Mouse (Mus musculus) adrenal gland, adult (tissue): ENCODE measurements around the gene Gm9508.
"Not testable (repeated sequence)": the region's sequence is repeated elsewhere in the genome, so short reads cannot be mapped to it uniquely, and the experiment has no call there.

ENCODE experiments used
- DNase-seq, 2 experiments: peaks; one replicate each; pipeline ENCODE4 v3.0.0; 2022 to 2023; ENCODE audit warnings: low spot score in 1 of 2; ENCODE audit not compliant: inconsistent age in 2 of 2

The Gm9508 gene

DNA sequence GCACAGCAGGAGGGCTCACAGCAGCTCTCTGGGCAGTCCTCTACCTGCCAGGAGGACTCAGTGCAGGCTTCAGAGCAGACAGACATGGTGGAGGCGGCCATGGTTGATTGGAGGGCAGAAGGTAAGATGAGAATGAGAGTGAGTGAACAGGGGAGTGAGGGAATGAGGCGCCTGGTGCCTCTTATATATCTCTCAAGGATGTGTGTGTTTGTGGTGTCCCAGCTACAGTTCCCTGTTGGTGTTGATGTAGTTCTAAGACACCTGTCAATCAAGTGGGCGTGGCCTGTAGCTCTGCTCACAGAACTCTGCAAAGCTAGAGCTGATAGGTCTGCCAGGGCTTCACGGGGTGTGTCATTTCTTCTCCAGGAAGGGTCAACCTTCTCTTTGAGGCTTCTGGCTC is at the start of gene Gm9508:
Gene Gm9508 (minus strand): TSS at position 101 of the 400 bp plus-strand sequence.
- DNase-seq: no peak

DNA sequence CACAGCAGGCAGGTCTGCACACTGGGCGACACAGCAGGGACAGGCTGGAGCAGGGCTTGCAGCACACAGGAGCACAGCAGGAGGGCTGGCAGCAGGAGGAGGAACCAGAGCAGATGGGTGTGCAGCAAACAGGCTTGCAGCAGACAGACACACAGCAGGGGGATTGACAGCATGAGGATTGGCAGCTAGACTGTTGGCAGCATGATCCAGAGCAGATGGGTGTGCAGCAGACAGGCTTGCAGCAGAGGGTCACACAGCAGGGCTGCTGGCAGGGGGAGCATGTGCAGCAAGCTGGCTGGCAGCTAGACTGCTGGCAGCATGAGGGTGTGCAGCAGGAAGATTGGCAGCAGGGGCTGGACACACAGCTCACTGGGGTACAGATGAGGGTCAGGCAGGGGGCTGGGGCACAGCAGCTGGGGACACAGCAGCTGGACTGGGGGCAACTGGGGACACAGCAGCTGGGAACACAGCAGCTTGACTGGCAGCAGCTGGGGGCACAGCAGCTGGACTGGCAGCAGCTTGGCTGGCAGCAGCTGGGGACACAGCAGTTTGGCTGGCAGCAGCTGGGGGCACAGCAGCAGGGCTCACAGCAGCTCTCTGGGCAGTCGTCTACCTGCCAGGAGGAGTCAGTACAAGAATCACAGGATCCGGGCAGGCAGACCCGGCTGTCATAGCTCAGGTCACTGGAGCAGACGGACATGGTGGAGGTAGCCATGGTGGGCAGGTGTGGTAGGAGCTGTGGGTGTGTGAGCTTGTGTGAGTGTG is 45.1 kb upstream of the Gm9508 start, which contains the start of gene Gm18596:
Gene Gm18596 (minus strand): TSS at position 715 of the 765 bp plus-strand sequence.
- not testable (repeated sequence) for DNase-seq

DNA sequence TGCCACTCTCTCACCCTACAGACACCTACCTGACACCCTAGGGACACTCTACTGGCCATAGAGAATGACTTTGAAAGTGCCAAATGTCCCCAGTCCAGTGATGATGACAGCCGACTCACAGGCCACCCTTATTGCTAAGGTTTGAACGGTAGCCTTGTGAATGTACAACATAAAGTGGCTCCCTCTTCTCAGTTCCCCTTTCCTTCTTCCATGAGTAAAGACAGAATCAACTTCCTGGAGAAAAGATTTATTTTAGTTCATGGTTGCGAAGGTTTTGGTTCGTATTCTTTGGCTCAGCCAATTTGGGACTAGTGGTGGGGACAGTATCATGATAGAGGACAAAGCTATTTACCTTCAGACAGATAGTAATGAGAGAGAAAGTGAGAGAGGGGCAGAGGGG is 41.9 kb upstream of the Gm9508 start:
- no peak for DNase-seq

DNA sequence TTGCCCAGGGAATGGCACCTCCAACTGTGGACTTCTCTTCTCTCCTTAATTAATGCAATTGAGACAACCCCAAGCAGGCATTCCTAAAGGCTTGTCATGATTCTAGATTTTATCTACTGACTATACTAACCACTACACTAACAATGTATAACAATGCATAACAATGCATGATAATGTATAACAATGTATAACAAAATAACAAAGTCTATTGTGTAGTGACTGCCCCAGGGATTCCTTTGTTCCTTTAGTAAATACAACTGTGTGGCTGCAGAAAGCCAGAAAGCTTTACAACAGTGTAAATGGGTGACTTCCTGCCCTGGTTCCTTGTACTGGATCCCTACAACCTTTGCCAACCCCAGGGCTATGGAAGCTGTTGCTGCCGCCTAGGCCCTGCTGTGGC is 38.9 kb upstream of the Gm9508 start:
- no peak for DNase-seq

DNA sequence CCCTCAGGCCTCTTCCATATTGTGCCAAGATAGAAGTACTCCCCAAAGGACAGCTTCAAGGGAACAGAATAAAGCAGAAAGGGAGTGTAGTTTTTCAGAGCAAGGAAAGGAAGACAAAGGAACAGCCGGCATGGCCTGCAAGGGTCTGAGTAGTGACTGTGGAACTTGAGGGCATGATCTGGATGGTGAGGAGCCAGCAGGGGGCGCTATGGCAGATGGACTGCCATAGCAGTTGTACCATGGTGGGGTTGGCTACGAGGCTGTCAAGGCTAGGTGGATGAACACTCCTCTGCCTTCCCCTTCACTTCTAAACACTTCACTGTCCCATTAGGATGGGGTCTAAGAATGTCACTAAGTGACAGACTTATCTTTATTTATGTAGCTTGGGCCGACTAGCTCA is 32.2 kb upstream of the Gm9508 start:
- DNase-seq: peak; percentile 13 to 46

DNA sequence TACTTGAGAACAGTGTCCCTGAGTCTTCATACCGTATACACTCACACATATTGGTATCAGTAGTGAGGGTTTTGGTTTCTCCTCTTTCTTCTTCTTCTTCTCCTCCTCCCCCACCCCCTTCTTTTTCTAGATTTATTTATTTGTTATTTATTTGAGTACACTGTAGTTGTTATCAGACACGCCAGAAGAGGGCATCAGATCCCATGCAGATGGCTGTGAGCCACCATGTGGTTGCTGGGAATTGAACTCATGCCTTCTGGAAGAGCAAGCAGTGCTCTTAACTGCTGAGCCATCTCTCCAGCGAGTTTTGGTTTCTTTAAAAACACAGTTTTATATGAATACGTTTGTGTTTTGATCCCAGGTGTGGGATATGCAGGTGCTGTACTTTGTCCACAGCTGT is 31.2 kb upstream of the Gm9508 start:
- peak in 1 of 2 experiments; percentile 41 for DNase-seq

DNA sequence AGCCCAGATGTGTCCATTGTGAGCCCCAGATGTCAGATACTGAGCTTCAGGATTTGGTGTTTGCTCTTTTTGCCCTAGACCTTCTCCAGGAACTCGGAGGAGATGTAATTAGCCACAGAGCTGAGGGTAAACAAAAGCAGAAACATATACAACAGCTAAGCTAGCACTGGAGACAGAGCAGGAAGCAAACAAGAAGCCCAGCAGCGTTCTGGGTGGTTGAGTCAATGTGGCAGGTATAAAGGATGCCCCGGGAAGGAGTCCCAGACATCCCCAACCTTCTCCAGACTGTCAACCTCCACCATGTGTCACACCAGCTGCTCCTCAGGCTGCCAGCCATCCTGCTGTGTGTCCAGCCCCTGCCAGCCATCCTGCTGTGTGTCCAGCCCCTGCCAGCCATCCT is 29.2 kb upstream of the Gm9508 start, which contains the start of gene Gm10100:
Gene Gm10100 (plus strand): TSS at position 301 of the 400 bp plus-strand sequence.
- DNase-seq: no peak

DNA sequence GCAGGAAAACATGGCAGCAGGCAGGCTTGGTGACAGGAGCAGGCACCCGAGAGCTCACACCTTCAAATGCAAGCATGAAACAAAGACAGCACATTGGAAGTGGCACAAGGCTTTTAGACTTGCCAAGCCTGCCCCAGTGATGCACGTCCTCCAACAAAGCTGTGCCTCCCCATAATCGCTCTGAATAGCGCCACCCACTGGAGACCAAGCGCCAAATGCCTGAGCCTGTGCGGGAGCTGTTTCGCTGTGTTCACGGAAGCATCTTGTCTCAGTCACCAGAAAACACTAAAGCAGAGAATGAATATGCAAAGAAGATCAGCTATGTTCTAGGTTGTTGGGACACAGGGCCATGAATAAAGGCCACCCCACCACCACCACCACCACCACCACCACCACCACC is 27.8 kb upstream of the Gm9508 start:
- DNase-seq: no peak

DNA sequence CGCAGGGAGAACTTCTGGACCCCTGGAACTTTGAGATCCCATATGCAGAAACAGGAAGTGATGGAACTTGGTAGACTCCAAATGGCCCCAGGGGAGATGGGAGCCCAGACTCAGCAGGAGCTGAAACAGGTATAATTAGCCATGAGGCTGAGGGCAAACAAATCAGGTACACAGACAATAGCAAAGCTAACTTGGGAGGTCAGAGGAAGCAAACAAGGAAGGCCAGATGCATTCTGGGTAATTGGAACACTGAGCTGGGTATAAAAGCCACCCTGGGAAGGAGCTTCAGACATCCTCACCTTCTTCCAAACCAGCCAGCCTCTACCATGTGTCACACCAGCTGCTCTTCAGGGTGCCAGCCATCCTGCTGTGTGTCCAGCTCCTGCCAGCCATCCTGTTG is 23.3 kb upstream of the Gm9508 start, which contains the start of gene Krtap12-1:
Gene Krtap12-1 (plus strand): TSS at position 301 of the 400 bp plus-strand sequence.
- DNase-seq: not testable (repeated sequence)

DNA sequence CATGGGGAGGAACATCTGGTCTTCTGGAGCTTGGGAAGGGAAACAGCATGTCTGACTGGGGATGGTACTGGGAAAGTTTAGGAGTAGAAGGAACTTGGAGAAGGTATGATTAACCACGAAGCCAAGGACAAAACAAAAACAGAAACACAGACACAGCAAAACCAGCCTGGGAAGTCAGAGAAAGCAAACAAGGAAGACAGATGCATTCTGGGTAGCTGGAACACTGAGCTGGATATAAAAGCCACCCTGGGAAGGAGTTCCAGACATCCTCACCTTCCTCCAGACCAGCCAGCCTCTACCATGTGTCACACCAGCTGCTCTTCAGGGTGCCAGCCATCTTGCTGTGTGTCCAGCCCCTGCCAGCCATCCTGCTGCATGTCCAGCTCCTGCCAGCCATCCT is 18.5 kb upstream of the Gm9508 start, which contains the start of gene Gm10142:
Gene Gm10142 (plus strand): TSS at position 301 of the 400 bp plus-strand sequence.
- no peak for DNase-seq

DNA sequence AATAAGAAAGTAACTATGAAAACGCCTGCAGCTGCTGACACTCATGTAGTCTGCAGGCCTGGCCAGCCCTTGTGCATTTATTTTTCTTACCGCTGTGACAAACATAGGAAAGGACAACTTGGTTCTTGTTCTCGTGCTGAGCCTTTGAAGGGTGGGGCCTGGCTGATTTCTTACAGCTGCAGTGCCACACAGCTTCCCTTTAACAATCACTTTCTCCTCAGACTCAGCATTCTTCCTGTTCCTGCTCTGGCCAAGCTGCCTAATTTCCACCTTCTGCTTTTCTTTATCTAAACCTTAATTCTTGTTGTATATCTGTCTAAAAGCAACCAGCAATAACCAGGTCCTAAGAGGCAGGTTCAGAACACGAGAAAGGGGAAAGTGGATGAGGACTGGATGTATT is 16.7 kb upstream of the Gm9508 start:
- no peak for DNase-seq

DNA sequence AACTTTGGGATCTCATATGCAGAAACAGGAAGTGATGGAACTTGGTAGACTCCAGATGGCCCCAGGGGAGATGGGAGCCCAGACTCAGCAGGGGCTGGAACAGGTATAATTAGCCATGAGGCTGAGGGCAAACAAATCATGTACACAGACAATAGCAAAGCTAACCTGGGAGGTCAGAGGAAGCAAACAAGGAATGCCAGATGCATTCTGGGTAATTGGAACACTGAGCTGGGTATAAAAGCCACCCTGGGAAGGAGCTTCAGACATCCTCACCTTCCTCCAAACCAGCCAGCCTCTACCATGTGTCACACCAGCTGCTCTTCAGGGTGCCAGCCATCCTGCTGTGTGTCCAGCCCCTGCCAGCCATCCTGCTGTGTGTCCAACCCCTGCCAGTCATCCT is 14.1 kb upstream of the Gm9508 start, which contains the start of gene Gm10024:
Gene Gm10024 (plus strand): TSS at position 301 of the 400 bp plus-strand sequence.
- not testable (repeated sequence) for DNase-seq

DNA sequence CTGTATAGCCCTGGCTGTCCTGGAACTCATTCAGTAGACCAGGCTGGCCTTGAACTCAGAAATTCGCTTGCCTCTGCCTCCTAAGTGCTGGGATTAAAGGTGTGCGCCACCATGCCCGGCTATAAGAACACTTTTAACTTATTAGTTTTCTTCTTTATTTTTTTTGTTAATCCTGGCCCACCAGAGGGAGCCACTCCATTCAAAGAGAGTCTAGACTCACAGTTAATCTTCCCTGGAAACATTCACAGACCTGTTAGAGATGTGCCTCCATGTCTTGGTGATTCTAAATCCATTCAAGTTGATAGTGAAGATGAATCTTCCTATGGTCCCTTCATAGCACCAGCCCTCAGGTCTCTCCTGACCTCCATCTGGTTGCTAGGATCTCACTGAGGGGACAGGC is 12.8 kb upstream of the Gm9508 start:
- DNase-seq: no peak

DNA sequence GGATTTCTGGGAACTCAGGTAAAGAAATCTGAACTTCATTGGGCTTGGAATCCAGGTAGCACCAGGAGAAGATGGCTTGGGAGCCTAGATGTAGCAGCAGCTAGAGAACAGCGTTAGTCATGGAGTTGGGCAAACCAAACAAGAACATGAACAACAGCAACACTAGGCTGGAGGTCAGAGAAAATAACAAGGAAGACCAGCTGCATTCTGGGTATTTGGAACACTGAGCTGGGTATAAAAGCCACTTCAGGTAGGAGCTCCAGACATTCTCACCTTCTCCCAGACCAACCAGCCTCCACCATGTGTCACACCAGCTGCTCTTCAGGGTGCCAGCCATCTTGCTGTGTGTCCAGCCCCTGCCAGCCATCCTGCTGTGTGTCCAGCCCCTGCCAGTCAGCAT is 9.3 kb upstream of the Gm9508 start, which contains the start of gene Gm10272:
Gene Gm10272 (plus strand): TSS at position 301 of the 400 bp plus-strand sequence.
- DNase-seq: no peak

DNA sequence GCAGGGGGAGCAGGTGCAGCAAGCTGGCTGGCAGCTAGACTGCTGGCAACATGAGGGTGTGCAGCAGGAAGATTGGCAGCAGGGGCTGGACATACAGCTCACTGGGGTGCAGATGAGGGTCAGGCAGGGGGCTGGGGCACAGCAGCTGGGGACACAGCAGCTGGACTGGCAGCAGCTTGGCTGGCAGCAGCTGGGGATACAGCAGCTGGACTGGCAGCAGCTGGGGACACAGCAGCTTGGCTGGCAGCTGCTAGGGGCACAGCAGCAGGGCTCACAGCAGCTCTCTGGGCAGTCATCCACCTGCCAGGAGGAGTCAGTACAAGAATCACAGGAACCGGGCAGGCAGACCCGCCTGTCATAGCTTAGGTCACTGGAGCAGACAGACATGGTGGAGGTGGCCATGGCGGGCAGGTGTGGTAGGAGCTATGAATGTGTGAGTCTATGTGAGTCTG is 6.7 kb downstream of the Gm9508 start, which contains the start of gene Gm19402:
Gene Gm19402 (minus strand): TSS at position 402 of the 452 bp plus-strand sequence.
- DNase-seq: not testable (repeated sequence)

DNA sequence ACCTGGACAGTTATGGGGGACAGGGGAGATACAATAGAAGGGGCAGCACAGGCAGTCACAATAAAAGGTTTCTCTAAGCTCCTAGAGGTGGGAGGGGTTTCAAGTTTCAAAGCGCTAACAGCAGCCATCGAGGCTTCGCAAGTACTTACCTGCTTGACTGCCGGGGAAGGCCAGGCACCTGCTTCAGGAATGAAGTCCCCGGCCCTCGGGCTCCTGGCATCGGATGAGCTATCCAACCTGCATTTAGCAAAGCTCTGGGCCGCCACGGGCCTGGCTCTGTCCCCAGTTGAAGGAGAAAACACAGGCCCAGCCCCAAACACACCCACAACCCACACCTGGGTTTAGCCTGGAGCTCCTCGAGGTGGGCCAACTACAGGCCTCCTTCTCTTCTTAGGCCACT is 10.0 kb downstream of the Gm9508 start:
- DNase-seq: no peak

DNA sequence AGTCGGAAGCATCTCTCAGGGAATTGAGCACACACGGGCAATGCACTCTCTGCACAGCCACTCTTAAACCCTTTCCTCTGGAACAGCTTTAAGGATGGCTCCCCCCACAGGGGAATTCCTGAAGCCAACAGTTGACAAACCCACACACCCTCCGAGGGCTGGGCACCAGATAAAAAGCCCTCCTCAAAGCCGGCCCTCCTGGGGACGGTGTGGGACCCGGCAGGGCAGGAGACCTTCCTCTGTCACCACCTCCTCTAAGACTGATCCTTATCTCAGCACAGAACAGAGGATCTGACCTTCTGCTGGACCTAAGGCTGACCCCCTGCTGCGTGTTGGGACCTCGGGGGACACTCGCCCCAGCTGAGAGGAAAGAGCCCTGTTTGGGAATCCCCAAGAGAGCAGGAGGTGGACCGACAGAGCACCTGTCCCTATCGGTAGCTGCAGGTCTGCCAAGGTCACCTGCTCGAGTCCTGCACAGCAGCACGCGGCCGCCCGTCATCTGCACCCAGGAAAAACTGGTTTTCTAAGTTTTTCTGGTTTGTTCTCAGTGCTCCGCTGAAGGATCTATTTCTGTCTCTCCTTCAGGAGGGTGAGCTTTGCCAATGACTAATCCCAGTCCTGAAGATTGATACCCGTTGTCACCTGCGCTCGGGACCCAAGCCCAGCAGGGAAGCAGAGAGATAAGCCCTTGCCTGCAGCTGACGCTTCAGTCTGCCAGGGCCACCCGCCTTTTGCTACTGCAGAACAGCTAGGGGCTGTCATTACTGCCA is 11.0 kb downstream of the Gm9508 start, which contains the start of gene Tspear:
Gene Tspear (plus strand): TSS at position 675 of the 770 bp plus-strand sequence.
- peak in 1 of 2 experiments; percentile 43 for DNase-seq

DNA sequence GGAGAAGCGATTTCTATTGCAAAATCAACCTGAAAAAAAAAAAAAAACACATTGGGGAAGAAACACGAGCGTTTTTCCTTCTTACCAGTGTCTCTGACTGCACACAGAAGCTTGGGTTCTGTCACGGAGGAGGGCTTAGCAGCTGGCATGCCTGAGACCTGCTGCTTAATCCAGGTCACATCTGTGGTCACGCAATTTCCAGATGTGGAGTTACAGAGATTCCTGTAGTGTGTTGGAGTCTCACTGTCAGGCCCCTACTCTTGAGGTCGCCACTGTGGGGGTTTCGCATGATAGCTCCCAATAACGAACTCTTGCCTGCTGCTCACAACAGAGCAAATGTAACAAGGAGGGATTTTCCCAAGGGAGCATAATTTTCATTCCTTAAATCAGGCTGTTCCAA is 12.9 kb downstream of the Gm9508 start:
- DNase-seq: no peak

DNA sequence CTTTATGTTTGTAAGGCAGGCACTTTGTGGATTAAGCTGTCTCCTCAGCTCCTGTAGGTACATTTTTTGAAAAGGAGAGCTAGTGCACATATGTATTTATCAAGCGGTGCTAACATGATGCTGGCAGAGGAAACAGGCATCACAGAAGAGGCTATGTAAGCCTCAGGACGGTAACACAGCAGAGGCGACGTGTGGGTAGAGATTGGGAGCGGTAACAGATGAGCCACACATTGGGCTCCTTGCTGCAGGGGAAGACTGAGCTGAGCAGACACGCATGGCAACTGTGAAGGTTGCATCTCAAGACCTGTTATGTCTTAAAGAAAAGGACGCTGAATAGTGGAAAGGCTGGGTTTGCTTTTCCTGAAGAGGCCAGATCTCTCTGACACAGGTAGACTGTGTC is 14.0 kb downstream of the Gm9508 start:
- no peak for DNase-seq

DNA sequence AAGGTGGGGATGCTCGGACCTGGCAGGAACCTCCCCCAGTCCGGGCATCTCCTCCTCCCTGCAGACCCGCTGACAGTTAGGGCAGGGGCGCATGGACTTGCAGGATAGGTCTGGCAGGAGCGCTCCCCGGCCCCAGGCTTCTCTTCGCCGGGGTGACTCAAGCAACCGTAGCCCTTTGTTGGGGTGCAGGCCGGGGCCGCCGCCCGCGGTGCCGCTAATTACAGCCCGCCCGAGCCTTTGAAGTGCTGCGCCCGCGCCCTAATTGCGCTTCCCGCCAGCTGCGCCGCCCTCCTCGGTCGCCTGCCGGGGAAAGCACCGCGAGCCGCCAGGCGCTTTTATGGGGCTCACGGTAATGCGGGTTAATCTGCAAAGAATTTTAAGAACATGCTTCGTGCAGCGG is 19.5 kb downstream of the Gm9508 start:
- no peak for DNase-seq

DNA sequence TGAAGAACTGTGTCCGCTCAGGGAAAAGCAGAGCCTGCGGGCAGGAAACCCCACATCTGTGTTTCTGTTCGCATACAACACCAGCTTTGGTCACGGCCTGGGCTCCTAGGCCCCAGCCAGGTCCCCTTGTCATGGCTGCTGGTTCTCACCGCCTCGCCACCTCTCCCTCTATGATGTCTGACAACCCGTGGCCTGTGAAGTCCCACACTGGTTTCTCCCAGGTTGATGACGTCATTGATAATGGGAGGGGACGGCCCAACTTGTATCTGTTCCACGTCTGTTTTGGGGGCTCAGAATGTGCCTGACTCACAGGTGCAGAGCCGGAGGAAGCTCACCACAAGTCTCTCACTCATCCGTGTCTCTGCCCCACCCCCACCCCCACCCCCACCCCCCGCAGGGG is 23.3 kb downstream of the Gm9508 start:
- no peak for DNase-seq
